Comparison of ENCODE assay signal across 20 mouse cellular contexts in the genomic region with DNA sequence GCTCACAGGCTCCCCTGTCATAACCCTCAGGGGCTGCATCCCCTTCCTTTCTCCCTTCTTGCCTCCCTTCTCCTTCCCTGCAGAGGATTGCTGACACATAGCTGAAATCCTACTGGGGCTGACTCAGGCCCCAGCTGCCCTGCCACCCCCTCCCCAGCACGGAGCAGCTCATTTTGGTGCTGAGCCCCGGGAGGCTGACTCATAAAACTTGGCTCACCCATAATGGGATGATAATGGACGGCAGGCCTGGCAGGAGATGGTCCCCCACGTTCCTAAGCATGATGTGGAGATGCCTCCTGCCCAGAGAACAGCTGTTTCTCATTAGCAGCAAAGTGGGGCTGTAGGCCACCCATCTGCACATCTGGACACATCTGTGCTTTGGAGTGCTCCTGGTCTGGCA.
A peak's percentile ranks its signal among the peaks of the same experiment; 100 is the strongest.
DNase-seq lines count a peak whose midpoint lies in the region; ATAC-seq and TF ChIP-seq lines count a peak whose summit lies in the region.
"Had no signal": no experiment of that assay in that cellular context is flagged by ENCODE, and none has a peak within 500 bp of the region (broad histone marks: within the 10 kb centered on the region; RNA-seq: fewer than 3 reads in every experiment).

No protein-coding gene starts in this region.

- peaks cover 13% of the 10 kb centered on the region for H3K27me3 ChIP-seq in heart, embryonic 11.5 days (ENCODE audit: control insufficient read depth, insufficient read depth, low read length)
- 0 out of 2 replicates have a peak, but pooled peaks cover 4% of the 10 kb centered on the region for H3K27me3 ChIP-seq in liver, postnatal 0 days (ENCODE audit: insufficient read depth, low read length)
- H3K27me3 ChIP-seq: hindbrain, embryonic 15.5 days had no signal

- TF ChIP-seq CTCF in liver, postnatal 0 days (IDR thresholded peaks at IDR 0.05; ENCODE audit: low read depth), result no peak

- no peaks in the 10 kb centered on the region for H3K4me1 ChIP-seq in heart, embryonic 11.5 days (ENCODE audit: control insufficient read depth, insufficient read depth, low read length)
- no peaks in the 10 kb centered on the region for H3K4me1 ChIP-seq in liver, postnatal 0 days (ENCODE audit: insufficient read depth)
- H3K4me1 ChIP-seq: embryonic facial prominence, embryonic 13.5 days; heart, embryonic 10.5 days; limb, embryonic 15.5 days; megakaryocyte, embryonic 14.5 days had no signal

- H3K4me3 ChIP-seq in heart, embryonic 11.5 days (ENCODE audit: low read depth, low read length), result no peak overlapping the region
- H3K4me3 ChIP-seq in liver, postnatal 0 days (ENCODE audit: low read depth, low read length), result no peak overlapping the region
- H3K4me3 ChIP-seq: embryonic facial prominence, embryonic 13.5 days; heart, embryonic 10.5 days; hindbrain, embryonic 15.5 days; limb, embryonic 15.5 days; megakaryocyte, embryonic 14.5 days had no signal

- ATAC-seq in heart, embryonic 11.5 days (replicated peaks; ENCODE audit: insufficient number of reproducible peaks, low FRiP score, low TSS enrichment), result no peak
- no peak for ATAC-seq in liver, postnatal 0 days
- ATAC-seq: intestine, embryonic 16.5 days; midbrain, embryonic 16.5 days had no signal

- no peak for TF ChIP-seq EP300 in liver, postnatal 0 days (IDR thresholded peaks at IDR 0.05; ENCODE audit: low read depth)

- intact Hi-C loops in heart, postnatal 10 days (cut with DNase I), result no loop called here

- H3K27ac ChIP-seq in heart, embryonic 11.5 days (ENCODE audit: low read depth, low read length), result no peak overlapping the region
- no peak overlapping the region for H3K27ac ChIP-seq in liver, postnatal 0 days (ENCODE audit: low read depth)
- H3K27ac ChIP-seq: embryonic facial prominence, embryonic 13.5 days; heart, embryonic 10.5 days; hindbrain, embryonic 15.5 days; limb, embryonic 15.5 days had no signal

- no peaks in the 10 kb centered on the region for H3K9me3 ChIP-seq in heart, embryonic 11.5 days (replicated peaks; ENCODE audit: control insufficient read depth, low read length)
- H3K9me3 ChIP-seq in liver, postnatal 0 days (ENCODE audit: low read length), result no peaks in the 10 kb centered on the region
- H3K9me3 ChIP-seq: embryonic facial prominence, embryonic 13.5 days; heart, embryonic 10.5 days; hindbrain, embryonic 15.5 days; limb, embryonic 15.5 days; megakaryocyte, embryonic 14.5 days had no signal

- H3K4me2 ChIP-seq in heart, embryonic 11.5 days, result no peak overlapping the region
- no peak overlapping the region for H3K4me2 ChIP-seq in liver, postnatal 0 days (ENCODE audit: low read depth, low read length)
- H3K4me2 ChIP-seq: embryonic facial prominence, embryonic 13.5 days; hindbrain, embryonic 15.5 days; limb, embryonic 15.5 days had no signal

- peak; percentile 1 to 2 for DNase-seq in heart, postnatal 10 days
- peak; percentile 82 for DNase-seq in right cerebral cortex, adult 18-20 months
- DNase-seq in right cerebral cortex, postnatal 10 days (ENCODE audit: low spot score in 2 of 2), result no peak
- peak; percentile 66 to 79 for DNase-seq in adrenal gland, postnatal 36 days
- peak; percentile 69 for DNase-seq in right cerebral cortex, postnatal 25 days
- no peak for DNase-seq in liver, postnatal 0 days
- no peak for DNase-seq in cerebellum, postnatal 25 days
- DNase-seq: cerebellum, adult 9-10 months; gastrocnemius, postnatal 25 days; heart, postnatal 36 days; lung, postnatal 14 days; thymus, adult 2 months had no signal

- no peak overlapping the region for H3K9ac ChIP-seq in heart, embryonic 11.5 days (ENCODE audit: low read depth, low read length)
- H3K9ac ChIP-seq in liver, postnatal 0 days (replicated peaks), result no peak overlapping the region
- H3K9ac ChIP-seq: embryonic facial prominence, embryonic 13.5 days; hindbrain, embryonic 15.5 days; limb, embryonic 15.5 days had no signal

- 46% methylated on average over 4 of the region's 4 CpGs for WGBS in heart, embryonic 11.5 days (ENCODE audit: insufficient replicate concordance)
- WGBS in liver, postnatal 0 days (ENCODE audit: insufficient replicate concordance), result 40% methylated on average over 4 of the region's 4 CpGs

- H3K36me3 ChIP-seq in heart, embryonic 11.5 days (ENCODE audit: control insufficient read depth, insufficient read depth, low read length), result no peaks in the 10 kb centered on the region
- no peaks in the 10 kb centered on the region for H3K36me3 ChIP-seq in liver, postnatal 0 days (replicated peaks; ENCODE audit: insufficient read depth, low read length)
- H3K36me3 ChIP-seq: embryonic facial prominence, embryonic 13.5 days; heart, embryonic 10.5 days; hindbrain, embryonic 15.5 days; limb, embryonic 15.5 days had no signal

Comparison
In these comparisons a context has a peak if more than half of its experiments do, and no peak if none do; other contexts are left out.
1. DNase-seq: peak in heart, postnatal 10 days (2 of 2), right cerebral cortex, adult 18-20 months (single experiment), adrenal gland, postnatal 36 days (2 of 2) and right cerebral cortex, postnatal 25 days (single experiment); none in right cerebral cortex, postnatal 10 days (0 of 2), liver, postnatal 0 days (single experiment) and cerebellum, postnatal 25 days (0 of 2).